Mouse (Mus musculus): ENCODE data around the gene Tsku.

Tsku gene

GRCm38 (mm10) chr7:98361063-98361652 lies at the start of gene Tsku:
Tsku (minus strand) TSS chr7:98361328.
- DNase-seq: peak; percentile 93 to 96

- DNase-seq: no peak
Measured at GRCm38 (mm10) chr7:98407615-98408014, 46.5 kb upstream of the Tsku start.

- no peak for DNase-seq
Measured at GRCm38 (mm10) chr7:98403996-98404395, 42.9 kb upstream of the Tsku start.

GRCm38 (mm10) chr7:98402582-98403574 lies 41.8 kb upstream of the Tsku start:
- DNase-seq: no peak

- DNase-seq: peak; percentile 33 to 59
Measured at GRCm38 (mm10) chr7:98392466-98393201, 31.5 kb upstream of the Tsku start.

- no peak for DNase-seq
Measured at GRCm38 (mm10) chr7:98391351-98391936, 30.3 kb upstream of the Tsku start.

GRCm38 (mm10) chr7:98390486-98390885 lies 29.4 kb upstream of the Tsku start:
- DNase-seq: no peak

- DNase-seq: peak; percentile 53 to 75
Measured at GRCm38 (mm10) chr7:98389656-98390055, 28.5 kb upstream of the Tsku start.

GRCm38 (mm10) chr7:98388881-98389501 lies 27.9 kb upstream of the Tsku start:
- no peak for DNase-seq

- peak; percentile 38 to 79 for DNase-seq
Measured at GRCm38 (mm10) chr7:98387201-98387600, 26.1 kb upstream of the Tsku start.

GRCm38 (mm10) chr7:98385168-98385567 lies 24.0 kb upstream of the Tsku start:
- DNase-seq: peak; percentile 70 to 85

- DNase-seq: no peak
Measured at GRCm38 (mm10) chr7:98383337-98383736, 22.2 kb upstream of the Tsku start.

GRCm38 (mm10) chr7:98382784-98383183 lies 21.7 kb upstream of the Tsku start:
- DNase-seq: no peak

- no peak for DNase-seq
Measured at GRCm38 (mm10) chr7:98380224-98380925, 19.2 kb upstream of the Tsku start.

GRCm38 (mm10) chr7:98379232-98379631 lies 18.1 kb upstream of the Tsku start:
- DNase-seq: no peak

GRCm38 (mm10) chr7:98377257-98377656 lies 16.1 kb upstream of the Tsku start:
- DNase-seq: no peak

- DNase-seq: no peak
Measured at GRCm38 (mm10) chr7:98371161-98371560, 10.0 kb upstream of the Tsku start.

GRCm38 (mm10) chr7:98369762-98370369 lies 8.7 kb upstream of the Tsku start:
- no peak for DNase-seq

GRCm38 (mm10) chr7:98361662-98362061 lies 534 bp upstream of the Tsku start:
- DNase-seq: no peak

GRCm38 (mm10) chr7:98360621-98360990 lies 522 bp downstream of the Tsku start:
- DNase-seq: no peak

- peak; percentile 64 to 84 for DNase-seq
Measured at GRCm38 (mm10) chr7:98359951-98360620, 1.0 kb downstream of the Tsku start.

All from kidney, postnatal 25 days (tissue).